Mouse (Mus musculus) E14TG2a.4 (cell line): Measurements from ENCODE around the gene Auts2.

Experiments
- CTCF ChIP-seq: conservative IDR thresholded peaks from 2 replicates; pipeline ENCODE4 v1.5.1; 2014; ENCODE audit warnings: low read length
- NANOG ChIP-seq: IDR thresholded peaks from 2 replicates; pipeline ENCODE4 v1.6.1; 2014; ENCODE audit warnings: borderline replicate concordance, low read length, mixed read lengths
- POU5F1 ChIP-seq: IDR thresholded peaks from 2 replicates; pipeline ENCODE4 v1.6.1; 2014; ENCODE audit warnings: low read length, borderline replicate concordance

DNA sequence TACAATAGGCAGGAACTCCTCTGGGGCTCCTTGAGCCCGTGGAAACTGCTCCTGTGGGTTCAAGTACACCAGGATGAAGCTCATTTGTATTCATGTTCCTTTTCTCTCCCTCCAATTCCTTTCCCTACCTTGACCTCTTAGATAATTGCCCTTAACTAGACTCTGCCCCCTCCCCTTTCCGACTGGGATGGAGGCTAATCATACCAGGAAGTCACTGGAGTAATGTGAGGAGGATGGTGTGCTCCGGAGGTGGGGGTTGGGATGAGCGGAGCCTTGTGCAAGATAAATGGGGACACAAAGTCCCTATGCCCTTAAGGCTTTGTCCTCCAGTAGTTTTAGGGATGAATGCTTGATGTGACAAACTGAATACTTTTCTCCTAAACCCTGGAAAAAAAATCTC lies 820.8 kb downstream of the Auts2 start:
- no peak for TF ChIP-seq CTCF
- no peak for TF ChIP-seq NANOG
- no peak for TF ChIP-seq POU5F1
